Mouse (Mus musculus): ENCODE data around the gene Chadl. TPM values are rescaled to one million over a fixed set of nuclear protein-coding genes. Genes with fewer than 3 reads are reported as not detected.

Gene Chadl
- polyA plus RNA-seq, 1 experiment from 2014 or later: 2.4 TPM

DNA sequence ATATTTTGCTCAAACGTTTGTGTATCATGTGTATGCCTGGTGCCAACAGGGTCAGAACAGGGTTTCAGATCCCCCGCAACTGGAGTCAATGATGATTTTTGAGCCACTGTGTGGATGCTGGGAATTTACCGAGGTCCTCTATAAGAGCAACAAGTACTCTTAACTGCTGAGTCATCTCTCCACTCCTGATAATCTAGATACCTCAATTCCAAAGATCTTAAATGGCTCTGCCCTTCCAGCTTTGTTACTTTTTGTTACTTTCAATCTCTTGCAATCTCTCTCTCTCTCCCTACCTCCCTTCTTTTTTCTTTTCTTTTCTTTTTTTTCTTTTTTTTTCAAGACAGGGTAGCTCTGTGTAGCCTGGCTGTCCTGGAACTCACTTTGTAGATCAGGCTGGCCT is 38.0 kb upstream of the Chadl start:
- ATAC-seq (ENCODE audit: low FRiP score, low TSS enrichment): no peak
- Histone ChIP-seq H3K4me2 (replicated peaks; ENCODE audit: low read depth) (no peak overlapping the region), H3K27ac (replicated peaks) (no peak overlapping the region), H3K4me1 (replicated peaks; ENCODE audit: control insufficient read depth, insufficient read depth) (no peaks in the 10 kb centered on the region), H3K9me3 (ENCODE audit: control insufficient read depth, low read length) (no peaks in the 10 kb centered on the region), H3K9ac (ENCODE audit: low read length) (no peak overlapping the region), H3K4me3 (ENCODE audit: low read depth, low read length) (no peak overlapping the region), H3K27me3 (ENCODE audit: control insufficient read depth, insufficient read depth, low read length) (no peaks in the 10 kb centered on the region), H3K36me3 (ENCODE audit: control insufficient read depth, insufficient read depth, low read length) (no peaks in the 10 kb centered on the region)
- TF ChIP-seq EP300 (optimal IDR thresholded peaks at IDR 0.05) (no peak), CTCF (IDR thresholded peaks at IDR 0.05; ENCODE audit: low read depth) (no peak)
- 50% methylated on average over 3 of the region's 3 CpGs for WGBS
- DNase-seq (ENCODE audit: low spot score): no peak

DNA sequence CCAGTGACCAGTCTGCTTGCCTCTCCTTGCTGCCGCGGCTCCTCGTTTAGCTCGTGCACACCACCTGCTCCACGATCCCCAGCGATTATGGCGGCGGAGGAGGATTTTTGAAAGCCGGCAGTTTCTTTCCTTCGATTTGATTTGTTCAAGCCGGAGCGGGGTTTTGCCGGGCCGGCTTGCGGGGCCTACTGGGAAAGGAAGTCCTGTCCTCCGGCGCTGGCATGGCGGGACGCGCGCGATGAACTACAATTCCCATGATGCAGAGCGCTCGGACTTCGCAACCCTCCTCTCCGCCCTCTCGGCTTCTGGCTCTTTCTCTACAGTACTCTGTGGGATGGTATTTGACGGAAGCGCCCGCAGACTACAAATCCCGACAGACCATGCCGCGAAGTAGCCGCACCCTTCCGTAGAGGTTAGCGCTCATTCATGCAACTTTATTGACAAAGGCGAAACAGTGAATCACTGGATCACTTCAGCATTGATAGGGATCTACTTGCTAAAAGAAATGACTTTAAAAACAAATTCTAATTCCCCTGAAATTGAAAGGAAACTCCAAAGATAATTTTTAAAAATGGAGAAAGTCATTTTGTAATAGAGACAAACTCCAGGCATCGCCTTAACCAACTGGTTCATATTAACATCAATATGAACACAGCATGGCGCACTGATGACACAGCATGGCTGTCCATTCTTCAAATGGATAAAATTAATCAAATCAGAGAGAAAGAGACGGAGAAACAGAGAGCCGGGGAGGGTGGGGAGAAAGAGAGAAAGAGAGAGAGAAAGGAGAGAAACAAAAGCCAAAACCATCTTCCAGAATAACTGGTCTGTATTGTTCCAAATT is 32.9 kb upstream of the Chadl start:
- TF ChIP-seq EP300 (optimal IDR thresholded peaks at IDR 0.05): no peak
- no peaks in the 10 kb centered on the region for H3K9me3 ChIP-seq (ENCODE audit: control insufficient read depth, low read length)
- no peaks in the 10 kb centered on the region for H3K36me3 ChIP-seq (ENCODE audit: control insufficient read depth, insufficient read depth, low read length)
- peak overlapping the region; percentile 81 for H3K27ac ChIP-seq (replicated peaks)
- H3K27me3 ChIP-seq (ENCODE audit: control insufficient read depth, insufficient read depth, low read length): no peaks in the 10 kb centered on the region
- peak overlapping the region; percentile 99 for H3K4me2 ChIP-seq (replicated peaks; ENCODE audit: low read depth)
- H3K9ac ChIP-seq (ENCODE audit: low read length): peak overlapping the region; percentile 76
- H3K4me1 ChIP-seq (replicated peaks; ENCODE audit: control insufficient read depth, insufficient read depth): peaks cover 3% of the 10 kb centered on the region; the same call in 1 of the 2 replicates
- DNase-seq (ENCODE audit: low spot score): peak; percentile 98
- 5% methylated on average over 41 of the region's 41 CpGs for WGBS
- ATAC-seq (ENCODE audit: low FRiP score, low TSS enrichment): peak; percentile 99
- peak overlapping the region; percentile 88 for H3K4me3 ChIP-seq (ENCODE audit: low read depth, low read length)

- H3K27me3 ChIP-seq (ENCODE audit: control insufficient read depth, insufficient read depth, low read length): no peaks in the 10 kb centered on the region
- peak; percentile 70 for ATAC-seq (ENCODE audit: low FRiP score, low TSS enrichment)
- H3K36me3 ChIP-seq (ENCODE audit: control insufficient read depth, insufficient read depth, low read length): no peaks in the 10 kb centered on the region
- peak; percentile 80 for DNase-seq (ENCODE audit: low spot score)
- peak overlapping the region; percentile 88 for H3K4me3 ChIP-seq (ENCODE audit: low read depth, low read length)
- under 1% methylated on average over 47 of the region's 49 CpGs for WGBS
- peak overlapping the region; percentile 76 for H3K9ac ChIP-seq (ENCODE audit: low read length)
- no peak for TF ChIP-seq EP300 (optimal IDR thresholded peaks at IDR 0.05)
- no peak for TF ChIP-seq CTCF (IDR thresholded peaks at IDR 0.05; ENCODE audit: low read depth)
- peaks cover 3% of the 10 kb centered on the region; the same call in 1 of the 2 replicates for H3K4me1 ChIP-seq (replicated peaks; ENCODE audit: control insufficient read depth, insufficient read depth)
- peak overlapping the region; percentile 81 for H3K27ac ChIP-seq (replicated peaks)
- no peaks in the 10 kb centered on the region for H3K9me3 ChIP-seq (ENCODE audit: control insufficient read depth, low read length)
- peak overlapping the region; percentile 99 for H3K4me2 ChIP-seq (replicated peaks; ENCODE audit: low read depth)
These were observed 32.2 kb upstream of the Chadl start for GRCm38 (mm10) chr15:81729241-81729791.

- Histone ChIP-seq H3K27ac (replicated peaks) (no peak overlapping the region), H3K36me3 (ENCODE audit: control insufficient read depth, insufficient read depth, low read length) (peaks cover 17% of the 10 kb centered on the region; the same call in 1 of the 2 replicates), H3K9ac (ENCODE audit: low read length) (no peak overlapping the region), H3K4me1 (replicated peaks; ENCODE audit: control insufficient read depth, insufficient read depth) (peaks cover 3% of the 10 kb centered on the region; the same call in 1 of the 2 replicates), H3K4me2 (replicated peaks; ENCODE audit: low read depth) (no peak overlapping the region), H3K4me3 (ENCODE audit: low read depth, low read length) (no peak overlapping the region), H3K27me3 (ENCODE audit: control insufficient read depth, insufficient read depth, low read length) (no peaks in the 10 kb centered on the region), H3K9me3 (ENCODE audit: control insufficient read depth, low read length) (no peaks in the 10 kb centered on the region)
- 98% methylated on average over 8 of the region's 8 CpGs for WGBS
- TF ChIP-seq CTCF (IDR thresholded peaks at IDR 0.05; ENCODE audit: low read depth) (no peak), EP300 (optimal IDR thresholded peaks at IDR 0.05) (no peak)
- DNase-seq (ENCODE audit: low spot score): no peak
- ATAC-seq (ENCODE audit: low FRiP score, low TSS enrichment): no peak
These were observed 28.9 kb upstream of the Chadl start for GRCm38 (mm10) chr15:81725965-81726364.

- no peak overlapping the region for H3K4me2 ChIP-seq (replicated peaks; ENCODE audit: low read depth)
- whole genome bisulfite sequencing: 77% methylated on average over 11 of the region's 11 CpGs
- H3K36me3 ChIP-seq (ENCODE audit: control insufficient read depth, insufficient read depth, low read length): peaks cover 33% of the 10 kb centered on the region
- H3K9me3 ChIP-seq (ENCODE audit: control insufficient read depth, low read length): no peaks in the 10 kb centered on the region
- DNase-seq (ENCODE audit: low spot score): no peak
- H3K4me1 ChIP-seq (replicated peaks; ENCODE audit: control insufficient read depth, insufficient read depth): peaks cover 2% of the 10 kb centered on the region; the same call in 1 of the 2 replicates
- TF ChIP-seq EP300 (optimal IDR thresholded peaks at IDR 0.05) (no peak), CTCF (IDR thresholded peaks at IDR 0.05; ENCODE audit: low read depth) (no peak)
- ATAC-seq (ENCODE audit: low FRiP score, low TSS enrichment): no peak
- no peak overlapping the region for H3K4me3 ChIP-seq (ENCODE audit: low read depth, low read length)
- H3K27ac ChIP-seq (replicated peaks): 0 out of 2 replicates have a peak overlapping the region, but pooled peaks have one; percentile 30
- no peak overlapping the region for H3K9ac ChIP-seq (ENCODE audit: low read length)
- H3K27me3 ChIP-seq (ENCODE audit: control insufficient read depth, insufficient read depth, low read length): no peaks in the 10 kb centered on the region
These were observed 26.6 kb upstream of the Chadl start for GRCm38 (mm10) chr15:81723653-81724052.

DNA sequence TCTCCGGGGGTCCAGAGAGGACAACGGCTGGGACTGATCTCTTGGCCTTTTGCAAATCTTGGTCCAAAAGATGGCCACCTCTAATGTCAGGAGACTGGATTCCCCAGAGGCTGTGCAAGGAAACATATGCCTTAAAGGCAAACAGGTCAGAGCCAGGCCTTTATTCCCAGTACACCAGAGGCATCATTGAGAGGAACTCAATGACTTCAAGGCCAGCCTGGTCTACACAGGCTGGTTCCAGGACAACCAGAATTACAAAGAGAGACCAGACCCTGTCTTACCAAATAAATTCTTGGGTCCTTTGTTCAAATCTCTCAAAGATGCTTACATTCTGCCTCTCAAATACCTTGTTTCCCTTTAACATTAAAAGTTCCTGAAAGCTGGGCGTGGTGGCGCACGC is 25.3 kb upstream of the Chadl start:
- TF ChIP-seq EP300 (optimal IDR thresholded peaks at IDR 0.05) (no peak), CTCF (IDR thresholded peaks at IDR 0.05; ENCODE audit: low read depth) (no peak)
- 95% methylated on average over 5 of the region's 5 CpGs for WGBS
- no peak overlapping the region for H3K4me2 ChIP-seq (replicated peaks; ENCODE audit: low read depth)
- H3K4me3 ChIP-seq (ENCODE audit: low read depth, low read length): no peak overlapping the region
- DNase-seq (ENCODE audit: low spot score) (no peak), ATAC-seq (ENCODE audit: low FRiP score, low TSS enrichment) (no peak)
- H3K9ac ChIP-seq (ENCODE audit: low read length): no peak overlapping the region
- no peaks in the 10 kb centered on the region for H3K4me1 ChIP-seq (replicated peaks; ENCODE audit: control insufficient read depth, insufficient read depth)
- no peaks in the 10 kb centered on the region for H3K27me3 ChIP-seq (ENCODE audit: control insufficient read depth, insufficient read depth, low read length)
- no peak overlapping the region for H3K27ac ChIP-seq (replicated peaks)
- peaks cover 37% of the 10 kb centered on the region for H3K36me3 ChIP-seq (ENCODE audit: control insufficient read depth, insufficient read depth, low read length)
- H3K9me3 ChIP-seq (ENCODE audit: control insufficient read depth, low read length): no peaks in the 10 kb centered on the region
